Mouse (Mus musculus) B cell, adult 67 days (primary cell): ENCODE measurements around the gene Idua. TPM values are rescaled to one million over a fixed set of nuclear protein-coding genes. Genes with fewer than 3 reads are reported as not detected.

Experiments
- total RNA-seq, 2 experiments: library from RNA; stranded (reverse); gene quantifications; 4 replicates each; pipeline ENCODE4 v1.2.4; 2023

The Idua gene
- total RNA-seq = 10 to 100 TPM; 30.9 to 44.8 TPM

GRCm38 (mm10) chr5:108659698-108660631 is at the start of gene Idua:
TSS of gene Idua (plus strand) at chr5:108660331.

GRCm38 (mm10) chr5:108629634-108630483 is 30.3 kb upstream of the Idua start, which contains the start of the genes Gak and Tmem175:
TSS of gene Gak (minus strand) at chr5:108629755.
TSS of gene Tmem175 (plus strand) at chr5:108629770.

DNA sequence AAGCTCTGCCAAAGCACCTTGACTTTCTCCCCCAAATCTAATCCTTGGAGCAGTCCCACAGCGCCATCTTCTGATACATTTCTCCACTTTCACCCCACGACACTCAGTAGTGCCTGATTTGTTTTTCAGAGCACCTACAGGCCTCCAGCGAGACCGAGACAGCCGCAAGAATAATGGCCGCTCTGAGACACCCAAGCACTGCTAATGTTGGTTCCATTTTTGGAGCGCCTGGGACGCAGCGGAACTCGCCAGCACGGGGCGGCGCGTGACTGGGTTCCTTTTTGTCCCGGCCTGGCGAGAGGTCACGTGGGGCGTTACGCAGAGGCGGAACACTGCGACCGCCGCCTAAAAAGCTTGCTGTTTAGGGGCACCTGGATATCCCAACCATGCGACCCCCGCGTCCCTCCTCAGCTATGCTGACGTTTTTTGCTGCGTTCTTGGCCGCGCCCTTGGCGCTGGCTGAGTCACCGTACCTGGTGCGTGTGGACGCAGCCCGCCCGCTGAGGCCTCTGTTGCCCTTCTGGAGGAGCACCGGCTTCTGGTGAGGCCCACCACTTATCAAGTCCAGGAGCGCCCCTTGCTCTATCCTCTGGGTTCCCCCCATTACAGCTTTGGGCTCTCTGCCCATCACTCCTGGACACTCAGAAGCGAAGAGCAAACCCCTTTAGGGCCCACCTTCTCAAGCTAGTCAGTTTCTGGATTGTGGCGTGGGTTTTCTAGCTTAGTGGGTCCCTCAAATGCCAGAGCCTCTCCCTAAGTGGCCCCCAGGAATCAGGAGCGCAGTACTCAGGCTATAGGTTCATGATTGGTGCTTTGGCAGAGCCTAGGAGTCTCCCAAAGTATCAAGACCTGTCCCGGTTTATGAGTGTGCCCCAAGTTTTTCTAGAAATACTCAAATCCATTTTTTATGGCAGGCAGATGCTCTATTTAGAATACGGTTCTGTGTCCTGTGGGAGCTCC is 9.1 kb downstream of the Idua start, which contains the start of gene Dgkq:
Gene Dgkq, minus strand, starts transcription at position 696 of the 960 bp plus-strand sequence.

DNA sequence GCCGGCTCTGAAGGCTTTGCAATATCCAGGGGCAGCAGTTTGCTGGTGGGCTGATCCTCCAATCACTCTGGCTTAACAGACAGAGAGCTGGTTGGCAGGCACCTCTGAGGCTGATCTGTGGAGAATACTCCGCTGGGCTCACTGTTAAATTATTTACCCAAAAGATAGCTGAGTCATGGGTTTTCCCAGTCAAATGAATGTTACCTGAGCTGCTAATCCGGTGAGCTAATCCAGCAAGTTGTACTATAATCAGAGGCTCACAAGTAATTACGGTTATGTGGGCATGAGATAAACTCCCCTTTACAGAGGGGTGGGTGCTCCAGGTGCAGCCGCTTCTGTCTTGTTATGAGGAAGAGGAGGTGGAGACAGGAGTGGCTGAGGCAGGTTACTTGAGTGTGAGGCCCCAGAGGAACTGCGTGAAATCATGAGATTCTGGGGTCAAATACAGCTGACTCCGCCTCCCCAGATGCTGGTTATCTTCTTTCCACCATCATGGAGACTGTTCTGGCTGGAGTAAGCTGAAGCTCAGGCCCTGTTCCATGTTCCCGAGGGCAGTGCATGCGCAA is 15.2 kb downstream of the Idua start, which contains the start of gene Slc26a1:
Gene Slc26a1, minus strand, starts transcription at position 319 of the 566 bp plus-strand sequence.

GRCm38 (mm10) chr5:108692271-108692670 is 32.1 kb downstream of the Idua start, which contains the start of gene Fgfrl1:
TSS of gene Fgfrl1 (plus strand) at chr5:108692382.

Other genes with a start within 250 kb of the Idua start
- gene Atp5k, start 225.9 kb upstream of the Idua start, total RNA-seq = 10 to 100 TPM; 61.2 to 72.5 TPM
- gene Mfsd7a, start 211.4 kb upstream of the Idua start, total RNA-seq = not detected
- gene Pcgf3, start 199.1 kb upstream of the Idua start, total RNA-seq = 10 to 100 TPM; 21.0 to 43.3 TPM
- gene Cplx1, start 110.3 kb upstream of the Idua start, total RNA-seq = not detected
- gene Gak, start 30.6 kb upstream of the Idua start, total RNA-seq = 100 to 1,000 TPM; 144 to 150 TPM
- 10 to 100 TPM; 26.7 to 27.1 TPM for gene Tmem175, start 30.6 kb upstream of the Idua start, total RNA-seq
- gene Dgkq, start 9.3 kb downstream of the Idua start, total RNA-seq = 10 to 100 TPM; 47.0 to 56.2 TPM
- not detected for gene Slc26a1, start 15.2 kb downstream of the Idua start, total RNA-seq
- gene Fgfrl1, start 32.1 kb downstream of the Idua start, total RNA-seq = 1 to 10 TPM; 6.1 to 7.5 TPM
- not detected for gene Rnf212, start 114.7 kb downstream of the Idua start, total RNA-seq
- gene Tmed11, start 135.0 kb downstream of the Idua start, total RNA-seq = not detected
- not detected for gene Vmn2r8, start 148.5 kb downstream of the Idua start, total RNA-seq
- gene Vmn2r9, start 192.3 kb downstream of the Idua start, total RNA-seq = not detected